Mouse (Mus musculus): Measurements from ENCODE around the gene Snd1.

The Snd1 gene

GRCm38 (mm10) chr6:28875333-28875732 is 400.4 kb downstream of the Snd1 start:
- DNase-seq = no peak

GRCm38 (mm10) chr6:28876492-28876891 is 401.6 kb downstream of the Snd1 start:
- no peak for DNase-seq

- DNase-seq = peak in 1 of 2 experiments; percentile 9
These were observed 403.2 kb downstream of the Snd1 start for GRCm38 (mm10) chr6:28877945-28878666.

- DNase-seq = no peak
These were observed 404.4 kb downstream of the Snd1 start for GRCm38 (mm10) chr6:28879315-28879714.

GRCm38 (mm10) chr6:28880909-28881308 is 406.0 kb downstream of the Snd1 start:
- DNase-seq = no peak

GRCm38 (mm10) chr6:28883518-28883917 is 408.6 kb downstream of the Snd1 start:
- no peak for DNase-seq

GRCm38 (mm10) chr6:28886724-28887440 is 411.9 kb downstream of the Snd1 start:
- no peak for DNase-seq

GRCm38 (mm10) chr6:28890426-28890825 is 415.5 kb downstream of the Snd1 start:
- no peak for DNase-seq

- DNase-seq = no peak
These were observed 416.5 kb downstream of the Snd1 start for GRCm38 (mm10) chr6:28891480-28891879.

- DNase-seq = no peak
These were observed 420.1 kb downstream of the Snd1 start for GRCm38 (mm10) chr6:28895004-28895515.

- DNase-seq = no peak
These were observed 420.8 kb downstream of the Snd1 start for GRCm38 (mm10) chr6:28895726-28896125.

GRCm38 (mm10) chr6:28896762-28897320 is 421.9 kb downstream of the Snd1 start:
- no peak for DNase-seq

GRCm38 (mm10) chr6:28897326-28898085 is 422.6 kb downstream of the Snd1 start:
- DNase-seq = no peak

GRCm38 (mm10) chr6:28898836-28899235 is 423.9 kb downstream of the Snd1 start:
- peak; percentile 53 to 65 for DNase-seq

GRCm38 (mm10) chr6:28902573-28902972 is 427.6 kb downstream of the Snd1 start:
- no peak for DNase-seq

GRCm38 (mm10) chr6:28904417-28904816 is 429.5 kb downstream of the Snd1 start:
- DNase-seq = no peak

- DNase-seq = no peak
These were observed 430.4 kb downstream of the Snd1 start for GRCm38 (mm10) chr6:28905301-28905700.

GRCm38 (mm10) chr6:28909866-28910265 is 434.9 kb downstream of the Snd1 start:
- no peak for DNase-seq

GRCm38 (mm10) chr6:28914981-28915380 is 440.0 kb downstream of the Snd1 start:
- DNase-seq = no peak

GRCm38 (mm10) chr6:28916630-28917029 is 441.7 kb downstream of the Snd1 start:
- DNase-seq = peak; percentile 13 to 60

- DNase-seq = no peak
These were observed 444.4 kb downstream of the Snd1 start for GRCm38 (mm10) chr6:28919346-28919745.

- no peak for DNase-seq
These were observed 447.4 kb downstream of the Snd1 start for GRCm38 (mm10) chr6:28922371-28922770.

All from lung, postnatal 4 days (tissue).